Mouse (Mus musculus): ENCODE results near the gene Bahcc1.
A peak's percentile ranks its signal among the peaks of the same experiment; 100 is the strongest.

The Bahcc1 gene

DNA sequence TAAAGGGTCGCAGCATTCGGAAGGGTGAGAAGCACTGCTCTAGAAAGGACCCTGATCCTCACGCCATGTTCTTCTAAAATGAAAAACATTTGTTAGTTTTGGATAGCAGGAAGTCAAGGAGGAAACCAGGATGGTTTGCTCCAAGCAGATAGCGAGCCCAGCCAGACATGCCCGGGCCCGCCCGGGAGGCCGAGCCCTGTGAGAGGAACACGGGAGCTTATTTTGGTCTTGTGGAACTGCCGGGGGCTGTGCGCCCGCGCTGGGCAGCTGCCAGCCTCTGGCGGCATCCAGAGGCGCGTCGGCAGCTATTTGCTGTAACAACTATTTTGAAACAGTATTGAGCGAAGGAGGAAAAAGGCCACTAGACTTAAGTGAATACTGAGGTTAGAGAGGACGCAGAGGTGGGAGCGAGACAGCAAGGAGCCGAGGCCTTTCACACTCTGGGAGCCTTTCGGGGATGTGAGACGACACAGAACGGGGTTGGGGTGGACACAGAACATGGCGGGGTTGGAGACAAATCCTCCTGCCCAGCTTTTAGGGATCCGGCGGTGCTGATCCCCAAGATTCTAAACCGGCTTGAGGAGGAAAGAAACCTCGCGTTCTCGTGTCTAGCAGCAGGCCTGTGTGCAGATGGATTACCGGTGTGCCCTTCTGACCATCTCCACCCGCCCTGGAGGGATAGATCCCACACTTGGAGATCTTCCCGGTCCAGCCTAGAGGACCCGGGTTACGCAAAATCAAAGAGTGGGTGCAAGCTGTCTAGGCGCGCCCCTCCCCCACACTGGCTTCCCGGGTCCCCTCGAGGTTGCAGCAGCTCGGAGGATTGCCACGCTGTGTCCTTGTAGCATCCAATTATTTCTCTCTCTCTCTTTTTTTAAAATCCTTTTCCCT, 2.6 kb upstream of the Bahcc1 start:
- DNase-seq, result peak; percentile 86

DNA sequence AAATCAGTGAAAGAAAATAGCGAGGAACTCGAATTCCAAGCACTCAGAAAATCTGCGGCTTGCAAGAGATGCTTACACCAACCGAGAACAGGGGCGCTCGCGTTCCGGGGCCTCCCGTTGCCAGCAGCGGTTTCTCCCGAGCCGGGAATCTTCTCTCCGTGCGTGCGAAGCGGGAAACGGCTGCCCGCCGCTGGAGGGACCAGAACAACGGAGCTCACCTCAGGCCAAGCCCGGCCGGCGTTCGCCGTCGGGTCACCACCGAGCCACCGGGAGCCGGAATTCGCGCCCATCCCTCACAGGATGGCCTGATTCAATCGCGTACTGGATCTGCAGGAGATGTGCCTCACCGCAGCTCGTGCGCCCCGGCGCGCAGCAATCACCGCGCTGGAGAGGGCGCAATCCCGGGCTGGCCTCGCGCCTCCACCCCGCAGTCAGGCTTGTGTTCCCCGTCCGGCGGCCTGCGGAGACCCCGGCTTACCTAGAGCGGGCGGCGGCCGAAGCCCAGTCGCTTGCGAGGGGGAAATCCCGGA, 1.8 kb upstream of the Bahcc1 start:
- DNase-seq, result peak; percentile 72

DNA sequence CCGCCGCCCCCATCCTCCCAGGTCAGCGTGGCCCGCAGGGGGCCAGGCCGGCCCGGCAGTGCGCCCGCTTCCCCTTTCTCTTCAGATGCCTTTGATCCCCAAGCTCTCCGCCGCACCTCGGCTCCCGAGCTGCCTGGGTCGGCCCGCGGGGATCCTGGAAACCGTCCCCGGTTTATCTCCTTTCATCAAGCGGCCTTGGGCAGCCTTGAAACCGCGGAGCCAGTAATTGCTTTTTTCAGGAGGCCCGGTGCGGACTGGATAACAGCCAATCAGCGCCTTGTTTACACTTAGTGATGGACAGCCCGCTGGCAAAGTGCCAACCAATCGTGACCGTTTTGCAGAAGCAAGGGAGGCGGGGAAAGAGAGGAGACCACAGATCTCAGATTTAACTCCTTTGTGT, 1.4 kb upstream of the Bahcc1 start:
- peak; percentile 100 for DNase-seq

DNA sequence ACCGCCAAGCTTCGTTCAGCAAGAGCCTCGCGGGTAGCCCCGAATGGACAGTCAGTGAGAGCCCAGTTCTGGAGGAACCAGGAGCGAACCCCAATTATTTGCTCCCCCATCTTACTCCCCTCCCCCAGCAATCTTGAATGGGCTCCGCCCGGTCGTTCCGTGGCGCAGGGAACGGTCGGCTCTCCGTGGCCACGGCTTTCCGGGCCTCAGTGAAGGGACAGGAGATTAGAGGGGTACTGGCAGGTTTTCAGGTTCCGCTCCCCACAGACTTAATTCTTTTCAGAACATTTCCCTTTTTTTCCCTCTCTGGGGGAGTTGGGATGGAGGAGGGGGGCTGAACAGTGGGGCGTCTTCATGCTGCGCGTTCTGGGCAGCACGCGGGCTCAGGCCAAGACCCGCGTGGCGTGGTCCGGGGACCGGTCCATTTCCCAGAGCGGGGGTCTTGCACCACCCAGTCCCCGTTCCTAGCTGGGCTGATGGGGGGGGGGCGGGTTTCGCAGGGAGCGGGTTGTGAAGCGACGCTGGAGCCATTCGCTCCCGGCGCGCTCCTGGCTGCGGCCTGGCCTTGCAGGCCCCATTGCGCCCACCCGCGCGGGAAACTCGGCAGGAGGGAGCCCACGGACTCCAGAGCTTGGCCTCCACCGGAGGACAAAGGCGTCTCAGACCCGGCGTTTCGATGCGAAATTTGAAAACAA, 841 bp downstream of the Bahcc1 start:
- peak; percentile 63 for DNase-seq

DNA sequence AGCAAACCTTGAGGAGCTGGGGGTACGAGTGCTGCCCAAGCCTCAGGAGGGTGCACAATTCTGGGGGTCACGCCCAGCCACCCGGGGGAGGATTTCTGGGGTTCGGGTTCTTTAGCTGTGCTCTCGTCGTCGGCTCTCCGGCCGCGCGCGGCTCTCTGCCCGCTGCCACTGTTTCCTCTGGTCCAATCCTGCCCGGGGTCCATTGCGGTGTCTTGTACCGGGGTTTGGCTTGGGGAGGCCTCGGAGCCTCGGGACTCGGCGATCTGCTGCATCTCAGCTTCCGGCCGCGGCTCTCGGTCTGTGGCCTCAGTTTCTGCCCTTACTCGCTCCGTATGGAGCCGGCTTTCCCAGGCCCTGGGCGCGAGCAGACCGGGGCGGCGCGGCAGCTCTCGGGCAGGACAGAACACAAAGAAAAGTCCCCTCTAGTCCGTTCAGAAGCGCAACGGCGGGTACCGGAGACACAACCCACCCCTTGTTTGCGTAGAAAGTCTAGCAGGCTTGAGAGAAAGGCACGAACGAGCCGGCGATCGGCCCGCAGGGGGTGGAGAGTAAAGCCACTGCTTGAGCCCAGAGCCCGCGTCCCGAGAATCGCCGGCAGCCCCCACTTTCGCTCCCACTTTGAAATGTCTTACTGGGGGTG, 1.5 kb downstream of the Bahcc1 start:
- DNase-seq, result peak; percentile 59

DNA sequence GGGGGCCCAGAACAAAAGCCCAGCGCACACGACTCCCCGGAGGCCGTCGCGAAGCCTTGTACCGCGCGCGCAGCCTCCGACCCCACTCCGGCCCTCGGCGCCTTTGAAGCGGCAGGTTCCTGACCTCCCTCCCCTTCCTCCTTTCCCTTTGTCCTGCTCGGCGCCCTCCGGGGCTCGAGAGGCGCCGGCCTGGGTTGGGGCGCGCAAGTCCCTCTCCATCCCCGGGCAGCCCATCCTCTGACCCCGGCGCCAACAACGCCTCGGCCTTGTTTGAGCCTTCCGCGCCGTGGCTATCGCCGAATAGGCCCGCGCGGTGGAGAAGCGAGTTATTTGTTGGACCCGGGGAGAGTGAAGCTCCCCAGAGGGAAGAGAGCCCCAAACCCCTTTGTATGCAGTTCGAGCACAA, 2.0 kb downstream of the Bahcc1 start:
- DNase-seq, result no peak

DNA sequence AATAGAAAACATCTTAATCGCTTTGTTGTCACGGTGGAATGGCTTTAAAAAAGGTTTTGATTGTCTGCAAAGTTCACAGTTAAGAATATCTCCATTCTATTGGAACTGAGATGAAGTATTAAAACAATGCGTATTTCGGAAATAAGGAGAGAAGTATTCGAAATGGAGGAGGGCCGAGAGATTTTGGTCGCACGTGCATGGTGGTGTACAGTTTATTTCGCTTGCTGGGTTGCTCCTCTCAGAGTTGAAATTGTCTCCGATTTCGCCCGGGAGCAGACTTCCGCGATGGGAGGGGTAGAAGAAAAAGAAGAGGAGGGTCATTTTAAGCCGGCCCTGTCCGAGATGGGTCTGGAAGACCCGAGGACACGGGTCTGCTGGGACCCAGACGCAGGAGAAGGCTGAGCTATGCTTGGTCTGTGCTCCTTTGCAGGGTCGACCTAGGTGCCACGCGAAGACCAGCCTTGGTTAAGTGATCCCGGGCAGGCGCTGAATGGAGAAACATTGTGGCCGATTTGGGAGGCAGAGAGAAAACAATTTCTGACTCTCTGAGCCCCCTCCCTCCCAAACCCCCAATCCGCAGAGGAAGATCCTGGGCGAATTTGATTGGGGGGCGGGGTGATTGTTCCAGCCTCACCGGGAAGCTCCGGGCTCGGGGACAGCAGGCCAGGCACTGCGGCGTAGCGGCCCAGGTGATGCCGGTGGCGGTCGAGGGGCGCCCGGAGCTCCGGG, 2.8 kb downstream of the Bahcc1 start:
- DNase-seq, result peak; percentile 69

DNA sequence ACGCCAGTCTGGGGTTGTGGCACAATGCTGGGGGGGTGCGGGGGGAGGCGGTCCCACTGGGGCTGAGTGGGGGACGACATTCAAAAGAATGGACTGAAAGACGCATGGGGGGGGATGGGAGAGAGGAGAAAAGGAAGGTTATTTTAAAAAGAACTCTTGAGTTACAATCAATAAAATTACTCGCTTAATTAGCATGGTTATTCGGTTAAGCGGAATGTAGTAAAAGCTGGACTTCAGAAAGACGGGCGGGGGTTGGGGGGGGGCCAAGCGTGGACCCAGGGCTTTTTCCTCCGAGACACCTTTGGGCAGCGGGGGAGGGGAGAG, 3.3 kb downstream of the Bahcc1 start:
- DNase-seq, result no peak

DNA sequence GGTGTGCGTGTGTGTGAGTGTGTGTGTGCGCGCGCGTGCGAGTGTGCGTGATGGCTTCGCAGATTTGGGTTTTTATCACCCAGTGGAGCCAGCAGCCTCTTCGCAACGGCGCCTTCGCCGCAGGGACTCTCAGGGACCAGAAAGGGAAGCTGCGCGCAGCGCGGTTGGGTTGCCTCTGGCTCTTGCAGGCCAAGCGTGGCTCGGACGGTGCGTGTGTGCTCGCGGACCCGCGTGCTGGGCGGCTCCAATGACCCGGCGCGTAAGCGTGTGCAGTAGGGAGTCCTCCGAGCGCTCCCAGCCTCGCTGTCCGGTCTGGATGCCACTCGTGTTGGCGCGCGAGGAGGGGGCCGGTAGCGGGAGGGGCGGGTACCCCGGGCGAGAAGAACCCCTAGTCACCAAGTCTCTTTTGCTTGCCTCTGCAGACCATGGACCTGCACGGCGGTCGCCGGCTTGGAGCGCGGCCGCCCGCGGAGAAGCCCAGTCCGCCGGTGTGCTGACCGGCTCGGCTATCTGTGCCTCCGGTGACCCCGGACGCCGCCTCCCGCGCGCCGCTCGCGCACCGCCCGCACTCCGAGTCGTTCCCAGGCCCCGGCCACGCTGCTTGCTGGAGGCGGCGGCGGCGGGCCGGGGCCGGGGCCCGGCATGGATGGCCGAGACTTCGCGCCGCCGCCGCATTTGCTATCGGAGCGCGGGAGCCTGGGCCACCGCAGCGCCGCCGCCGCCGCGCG, 3.9 kb downstream of the Bahcc1 start:
- DNase-seq, result peak; percentile 65

DNA sequence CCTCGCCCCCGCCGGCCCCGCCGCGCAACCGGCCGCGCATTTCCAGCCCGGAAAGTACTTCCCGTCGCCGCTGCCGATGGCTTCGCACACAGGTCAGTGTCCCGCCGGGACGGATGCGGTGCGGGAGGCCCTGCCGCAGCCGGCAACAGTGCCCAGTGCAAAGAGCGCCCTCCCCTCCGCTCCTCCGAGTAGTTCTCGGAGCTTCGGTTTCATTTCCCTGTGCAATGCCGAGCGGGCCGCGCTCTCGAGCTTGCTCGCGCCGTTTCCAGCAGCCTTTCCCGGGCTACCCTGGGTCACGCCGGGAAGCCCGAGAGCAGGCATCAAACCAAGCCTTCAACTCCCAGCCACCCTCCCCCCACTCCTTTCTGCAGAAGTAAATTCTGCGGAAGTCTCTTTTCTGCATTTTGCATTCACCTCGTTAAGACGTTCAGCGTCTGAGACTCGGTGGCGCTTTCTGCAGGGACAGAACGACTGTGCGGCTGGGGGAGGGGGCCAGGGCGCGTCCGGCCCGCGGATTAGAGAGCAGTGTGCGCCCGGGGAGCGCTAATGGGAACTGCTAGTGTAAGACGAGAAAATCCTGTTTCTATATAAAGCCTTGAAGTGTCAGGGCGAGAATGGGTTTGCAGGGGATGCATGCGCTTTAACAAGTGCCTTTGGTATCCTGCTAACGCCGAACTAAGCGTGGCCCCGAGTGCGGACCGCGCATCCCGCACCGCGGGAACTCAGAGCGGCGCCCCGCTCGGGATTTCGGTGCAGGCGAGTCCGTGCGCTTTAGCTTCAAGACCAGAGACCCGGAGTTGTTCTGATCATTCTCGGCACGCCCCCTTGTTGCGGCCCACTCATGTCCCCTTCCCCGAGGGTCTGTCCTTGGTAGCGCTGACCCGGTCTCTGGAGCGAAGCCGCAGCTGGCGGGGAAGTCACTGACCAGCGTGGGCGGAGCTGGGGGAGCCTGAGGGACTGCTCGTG, 4.7 kb downstream of the Bahcc1 start:
- peak; percentile 73 for DNase-seq

DNA sequence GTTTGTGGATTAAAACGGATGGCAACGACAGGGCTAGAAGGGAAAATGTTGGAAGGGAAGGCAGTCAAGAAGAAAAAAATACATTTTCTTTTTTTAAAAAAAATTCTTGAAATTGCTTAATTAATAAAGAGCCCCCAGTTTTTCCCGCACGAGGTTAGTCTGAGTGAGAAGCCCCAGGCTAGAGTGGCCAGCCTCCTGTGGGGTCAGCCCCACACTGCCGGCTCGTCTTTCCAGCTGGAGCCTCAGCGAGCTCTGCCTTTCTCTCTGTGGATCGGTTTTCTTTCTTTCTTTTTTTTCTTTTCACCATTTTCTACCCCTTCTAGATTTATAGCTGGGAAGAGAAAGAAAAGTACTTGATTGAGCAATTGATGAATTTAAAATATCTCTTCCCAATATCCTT, 5.6 kb downstream of the Bahcc1 start:
- DNase-seq, result no peak

DNA sequence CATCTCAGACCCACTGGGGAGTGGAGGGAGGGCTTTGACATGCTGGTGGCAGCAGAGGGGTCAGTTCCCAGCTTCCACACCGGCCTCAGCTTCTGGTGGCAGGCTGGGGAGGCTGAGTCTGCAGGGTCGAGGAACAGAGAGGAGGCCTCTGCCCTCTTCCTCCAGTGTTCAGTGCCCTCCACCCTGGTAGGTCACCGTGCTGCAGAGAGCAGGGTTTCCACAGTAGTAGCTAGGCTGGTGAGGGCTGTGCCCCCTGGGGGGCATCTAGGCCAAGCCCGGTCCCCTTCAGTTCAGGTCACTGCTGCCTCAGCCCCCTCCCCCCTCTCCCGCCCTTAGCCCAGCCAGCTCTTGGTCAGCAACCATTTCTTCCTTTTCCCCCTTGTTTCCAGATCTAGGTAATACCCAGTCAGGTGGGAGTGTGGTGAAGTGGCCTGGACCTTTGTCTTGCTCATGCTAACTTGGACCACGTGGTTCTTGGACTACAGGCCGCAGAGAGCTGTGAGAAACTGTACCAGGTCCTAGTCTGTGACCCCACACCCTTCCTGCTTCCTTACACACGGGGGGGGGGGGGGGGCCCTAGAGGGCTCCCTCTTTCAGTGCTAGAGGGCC, 6.1 kb downstream of the Bahcc1 start:
- no peak for DNase-seq

DNA sequence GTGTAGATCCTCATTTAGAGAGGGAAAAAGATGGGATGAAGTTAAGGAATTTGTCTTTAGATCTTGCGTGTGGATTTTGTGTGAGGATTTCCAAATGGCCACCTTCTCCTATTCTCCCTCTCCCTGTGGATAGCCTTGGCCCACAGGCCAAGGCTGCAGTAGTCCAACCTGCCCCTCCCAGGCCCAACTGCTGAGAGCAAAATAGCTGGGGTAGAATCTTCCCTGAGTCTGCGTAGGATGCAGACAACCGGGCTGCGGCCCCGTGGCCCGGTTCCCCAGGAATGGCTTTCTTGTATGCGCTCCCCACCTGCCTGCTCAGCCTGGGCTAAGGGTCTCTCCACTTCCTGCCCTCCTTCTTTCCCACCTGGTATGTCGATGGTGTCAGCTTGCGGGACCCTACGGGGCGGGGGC, 6.8 kb downstream of the Bahcc1 start:
- no peak for DNase-seq

DNA sequence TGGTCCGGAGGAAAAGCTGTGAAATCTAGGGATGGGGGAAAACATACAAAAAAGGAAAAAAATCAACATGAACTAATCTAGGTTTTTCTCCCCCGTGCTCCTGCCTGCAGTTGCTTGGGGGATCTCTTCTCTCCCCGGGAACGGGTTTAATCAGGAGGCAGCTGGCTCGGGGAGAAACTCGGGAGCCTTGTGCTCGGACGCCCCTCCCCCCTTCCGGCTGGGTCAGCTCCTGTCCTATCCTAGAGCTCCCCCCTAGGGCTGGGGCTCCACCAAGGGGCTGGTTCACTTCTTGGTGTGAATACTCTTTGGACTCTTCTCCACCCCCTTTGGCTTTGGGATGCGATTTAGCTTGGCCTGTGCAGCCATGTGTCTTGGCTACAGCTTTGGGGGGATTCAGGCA, 7.5 kb downstream of the Bahcc1 start:
- peak; percentile 92 for DNase-seq

DNA sequence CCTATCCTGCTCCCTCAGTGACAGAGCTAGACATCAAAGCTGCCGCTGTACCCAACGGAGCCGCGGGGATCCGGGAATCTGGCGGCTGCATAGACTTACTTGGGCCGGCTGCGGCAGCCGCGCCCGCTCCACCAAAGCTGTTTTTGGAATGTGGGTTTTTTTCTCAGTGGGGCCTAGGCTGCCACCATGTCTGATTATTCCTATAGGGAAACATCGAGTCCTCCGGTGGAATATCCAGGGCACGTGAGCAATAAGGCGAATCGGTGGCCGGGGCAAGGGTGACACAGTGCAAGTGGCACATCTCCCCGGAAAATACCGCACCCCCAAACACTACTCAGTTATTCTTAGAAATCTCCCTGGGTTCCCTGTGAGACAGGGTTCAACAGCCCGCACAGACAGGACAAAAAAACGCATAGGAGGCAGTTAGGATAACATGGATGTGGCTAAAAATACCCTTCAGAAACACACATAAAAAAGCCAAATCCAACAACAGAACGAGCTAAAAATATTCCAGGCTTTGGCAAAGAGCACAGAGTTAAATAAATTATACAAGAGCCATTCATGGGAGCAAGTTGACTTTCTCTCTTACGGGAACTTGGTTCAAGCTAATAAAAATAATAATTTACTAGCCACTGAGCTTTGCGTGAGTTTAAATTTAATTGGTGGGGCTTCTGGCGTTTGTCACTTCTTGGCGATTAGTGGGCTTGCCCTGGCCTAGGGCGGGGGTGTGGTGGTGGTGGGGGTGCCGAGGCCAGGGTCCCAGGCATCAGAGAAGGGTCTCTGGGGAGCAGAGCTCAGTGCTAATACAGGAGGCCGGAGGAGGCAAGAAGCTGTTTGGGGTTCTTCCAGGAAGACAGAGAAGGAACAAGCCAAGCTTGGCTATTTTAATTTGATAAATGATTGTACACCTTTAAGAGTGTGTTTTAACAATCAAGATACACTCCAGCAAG, 8.5 kb downstream of the Bahcc1 start:
- no peak for DNase-seq

DNA sequence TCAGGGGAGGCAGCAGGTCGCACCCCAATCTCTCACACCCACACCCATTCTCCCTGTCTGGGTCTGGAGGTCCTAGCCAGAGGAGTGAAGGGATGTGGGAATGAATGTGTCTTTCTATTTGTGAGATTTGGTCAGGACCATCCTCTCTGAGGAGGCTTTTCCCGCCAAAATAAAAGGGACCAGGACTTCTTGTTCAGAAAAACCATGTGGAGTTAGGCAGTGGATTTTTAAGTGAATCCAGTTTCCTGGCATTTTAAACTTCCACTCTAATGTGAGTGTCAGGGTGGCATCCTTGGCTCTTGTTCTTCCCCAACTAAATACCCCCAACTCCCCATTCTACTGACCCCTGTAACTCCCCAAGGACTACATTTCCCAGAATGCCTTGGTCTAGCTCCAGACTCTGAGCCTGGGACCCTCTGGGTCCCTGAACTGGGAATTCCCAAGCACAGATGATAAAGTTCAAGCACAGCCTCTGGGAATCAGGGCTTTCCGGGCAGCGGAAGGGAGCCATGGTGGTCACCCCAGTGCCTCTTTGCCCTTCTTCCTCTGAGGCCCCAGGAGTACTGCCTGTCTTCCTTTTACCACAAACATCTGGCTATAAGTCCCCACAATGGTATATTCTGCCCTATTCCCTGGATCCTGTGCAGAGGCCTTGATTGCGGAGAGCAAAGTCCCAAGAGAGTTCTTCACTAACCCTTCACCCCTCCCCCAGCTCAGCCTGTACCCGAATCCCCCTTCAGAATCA, 9.4 kb downstream of the Bahcc1 start:
- DNase-seq, result no peak

DNA sequence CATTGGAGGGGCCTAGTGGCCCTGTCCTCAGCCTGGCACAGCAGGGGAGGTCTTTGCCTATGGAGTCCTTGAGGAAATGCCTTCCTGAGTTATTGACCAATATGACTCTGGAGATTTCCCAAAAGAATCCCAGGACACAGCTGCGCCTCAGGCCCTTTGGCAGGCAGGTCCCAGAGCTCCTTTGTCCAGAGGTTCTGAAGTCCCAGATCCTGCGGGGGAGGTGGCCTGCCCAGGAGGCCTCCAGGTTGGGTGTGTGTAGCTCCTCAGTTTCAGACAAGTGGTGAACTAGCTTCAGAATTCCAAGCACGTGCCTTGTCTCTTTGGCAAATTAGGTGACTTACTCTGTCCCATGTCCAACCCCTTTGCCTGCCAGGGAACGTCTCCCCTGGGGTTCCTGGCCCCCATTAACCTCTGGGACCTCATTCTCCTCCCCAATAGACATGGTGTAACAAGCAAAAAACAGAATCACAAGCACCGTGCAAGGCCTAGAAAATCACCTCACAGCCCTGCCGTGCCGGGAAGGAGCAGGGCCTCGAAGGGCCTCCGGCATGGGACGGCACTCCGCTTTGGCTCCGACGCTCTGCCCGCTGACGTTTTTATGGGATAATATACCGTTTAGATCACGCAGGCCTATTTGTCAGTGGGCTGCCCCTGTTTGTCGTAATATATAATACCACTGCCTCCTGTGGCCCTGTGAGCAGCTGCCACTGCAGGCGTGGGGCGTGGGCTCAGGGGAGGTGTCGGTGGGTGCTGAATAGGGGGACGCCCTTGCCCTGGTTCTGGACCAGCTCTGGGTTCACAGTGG, 10.2 kb downstream of the Bahcc1 start:
- DNase-seq, result no peak

DNA sequence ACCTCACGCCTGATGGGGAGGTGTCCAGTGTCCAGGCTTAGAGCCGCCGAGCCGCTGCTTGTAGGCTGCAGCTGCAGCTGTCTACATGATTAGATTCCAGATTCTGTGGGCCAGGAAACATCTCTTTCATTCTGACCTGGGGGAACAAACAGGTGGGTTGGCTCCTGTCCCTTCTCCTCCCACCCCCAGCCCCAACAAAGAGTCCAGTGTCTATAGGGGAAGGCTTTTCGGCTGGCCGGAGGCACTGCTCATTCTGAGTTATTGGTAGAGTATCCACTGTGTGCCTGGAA, 10.7 kb downstream of the Bahcc1 start:
- no peak for DNase-seq

Measured in lung, postnatal 10 days (tissue).